Mouse (Mus musculus) midbrain, embryonic 12.5 days (tissue): ENCODE measurements around the gene Rab3il1. TPM values are rescaled to one million over a fixed set of nuclear protein-coding genes. Genes with fewer than 3 reads are reported as not detected.

Experiments
- ATAC-seq: fragments of 200-750 bp; cut with Nextera tagmentation; 2 replicates; pipeline ENCODE4 v1.8.0; 2017; ENCODE audit warnings: low read depth, moderate TSS enrichment, moderate library complexity; ENCODE audit not compliant: low FRiP score
- H3K27ac ChIP-seq: fragments of 300-500 bp; sonication (generic); replicated peaks from 2 replicates; pipeline ENCODE4 v1.5.1; 2016; ENCODE audit warnings: mild to moderate bottlenecking
- H3K27me3 ChIP-seq: fragments of 300-500 bp; sonication (generic); 2 replicates; pipeline ENCODE4 v1.6.1; 2016; ENCODE audit warnings: mild to moderate bottlenecking
- H3K36me3 ChIP-seq: fragments of 300-500 bp; sonication (generic); 2 replicates; pipeline ENCODE4 v1.6.1; 2016
- H3K4me1 ChIP-seq: fragments of 300-500 bp; sonication (generic); 2 replicates; pipeline ENCODE4 v1.6.1; 2016
- H3K4me2 ChIP-seq: fragments of 300-500 bp; sonication (generic); replicated peaks from 2 replicates; pipeline ENCODE4 v1.6.1; 2016; ENCODE audit warnings: mild to moderate bottlenecking, moderate library complexity
- H3K4me3 ChIP-seq: fragments of 300-500 bp; sonication (generic); 2 replicates; pipeline ENCODE4 v1.5.1; 2016; ENCODE audit warnings: mild to moderate bottlenecking
- H3K9ac ChIP-seq: fragments of 300-500 bp; sonication (generic); replicated peaks from 2 replicates; pipeline ENCODE4 v1.6.1; 2016; ENCODE audit warnings: mild to moderate bottlenecking, moderate library complexity
- H3K9me3 ChIP-seq: fragments of 300-500 bp; sonication (generic); 2 replicates; pipeline ENCODE4 v1.6.1; 2016; ENCODE audit warnings: mild to moderate bottlenecking
- WGBS: fragments of 180-500 bp; shearing (Covaris S2); methylation state at CpG from one replicate; pipeline ENCODE4 v1.1.7; 2016; 5-methylcytosine and 5-hydroxymethylcytosine counted together
- polyA plus RNA-seq: library from polyadenylated mRNA; unstranded; fragments of >200 nt; fragmentation: Nextera tagmentation; extraction: Ambion mirVana; gene quantifications from 2 replicates; pipeline ENCODE4 v1.2.1, GENCODE M21; 2016

Gene Rab3il1
- polyA plus RNA-seq, 1 experiment from 2014 or later = 34.2 TPM

DNA sequence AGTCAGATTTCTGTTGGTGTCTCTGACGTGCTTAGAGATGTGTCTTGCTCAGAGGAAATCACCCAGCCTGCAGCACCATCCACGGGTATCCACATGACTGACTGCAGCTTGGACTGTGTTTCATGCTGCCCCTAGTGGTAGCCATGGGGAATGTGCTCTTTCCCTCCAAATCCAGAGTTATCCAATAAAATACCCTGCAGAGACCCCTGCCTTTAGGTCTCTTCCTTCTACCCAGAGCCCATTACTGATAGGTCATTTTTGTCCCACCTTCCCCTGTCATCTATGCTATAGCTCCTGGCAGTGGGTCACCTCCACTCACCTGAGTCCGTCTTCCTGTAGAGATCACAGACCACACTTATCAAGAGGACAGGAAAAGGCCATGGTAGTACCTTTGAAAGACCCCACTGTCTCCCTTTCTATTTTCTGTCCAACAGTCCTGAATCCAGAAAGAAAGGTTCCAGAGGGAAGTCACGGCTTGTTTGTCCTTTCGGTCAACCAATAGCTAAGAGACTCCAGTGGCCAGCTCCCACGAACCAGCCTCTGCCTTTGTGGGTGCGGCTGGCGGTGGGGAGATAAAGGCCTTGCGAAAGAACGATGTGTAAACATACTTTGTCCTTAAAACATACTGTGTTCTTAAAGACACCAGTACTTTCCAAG, 58.6 kb downstream of the Rab3il1 start:
- Histone ChIP-seq H3K4me2 (no peak overlapping the region), H3K9ac (no peak overlapping the region), H3K9me3 (no peaks in the 10 kb centered on the region), H3K27me3 (no peaks in the 10 kb centered on the region; the same call in 1 of the 2 replicates), H3K36me3 (peaks cover 43% of the 10 kb centered on the region), H3K4me3 (no peak overlapping the region), H3K4me1 (peaks cover 7% of the 10 kb centered on the region; the same call in 1 of the 2 replicates), H3K27ac (peak overlapping the region; percentile 69)
- 63% methylated on average over 10 of the region's 10 CpGs for WGBS
- ATAC-seq = peak; percentile 52

GRCm38 (mm10) chr19:10060783-10061590, 59.5 kb downstream of the Rab3il1 start:
- 58% methylated on average over 8 of the region's 8 CpGs for WGBS
- Histone ChIP-seq H3K9me3 (no peaks in the 10 kb centered on the region), H3K4me1 (peaks cover 7% of the 10 kb centered on the region; the same call in 1 of the 2 replicates), H3K36me3 (peaks cover 53% of the 10 kb centered on the region), H3K4me3 (no peak overlapping the region), H3K27ac (peak overlapping the region; percentile 69), H3K27me3 (no peaks in the 10 kb centered on the region; the same call in 1 of the 2 replicates), H3K9ac (no peak overlapping the region), H3K4me2 (no peak overlapping the region)
- no peak for ATAC-seq

GRCm38 (mm10) chr19:10061624-10062023, 60.2 kb downstream of the Rab3il1 start:
- no peak for ATAC-seq
- 88% methylated on average over 2 of the region's 2 CpGs for WGBS
- H3K4me3 ChIP-seq = no peak overlapping the region
- H3K9ac ChIP-seq = no peak overlapping the region
- peaks cover 7% of the 10 kb centered on the region; the same call in 1 of the 2 replicates for H3K4me1 ChIP-seq
- no peaks in the 10 kb centered on the region; the same call in 1 of the 2 replicates for H3K27me3 ChIP-seq
- peak overlapping the region; percentile 69; the same call in 1 of the 2 replicates for H3K27ac ChIP-seq
- H3K9me3 ChIP-seq = no peaks in the 10 kb centered on the region
- no peak overlapping the region for H3K4me2 ChIP-seq
- H3K36me3 ChIP-seq = peaks cover 59% of the 10 kb centered on the region

DNA sequence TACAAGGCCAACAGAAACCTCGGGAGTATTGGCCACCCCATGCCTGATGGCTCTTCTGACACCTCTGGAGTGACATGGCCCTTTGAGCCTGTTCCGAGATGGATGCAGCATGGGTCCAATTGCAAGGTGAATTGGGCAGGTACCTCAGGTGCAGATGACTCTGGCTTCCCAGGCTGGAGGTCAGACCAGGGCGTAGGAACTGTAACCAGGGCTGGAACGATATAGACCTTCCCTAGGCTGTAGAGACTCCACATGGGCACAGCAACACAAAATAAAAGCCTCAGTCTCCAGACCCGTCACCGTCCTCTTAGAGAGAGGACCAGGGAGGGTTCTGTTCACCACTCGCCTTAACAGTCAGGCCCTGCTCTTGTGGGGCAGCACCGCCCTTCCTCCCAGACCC, 60.8 kb downstream of the Rab3il1 start:
- Histone ChIP-seq H3K9ac (no peak overlapping the region), H3K9me3 (no peaks in the 10 kb centered on the region), H3K4me1 (peaks cover 7% of the 10 kb centered on the region; the same call in 1 of the 2 replicates), H3K36me3 (peaks cover 66% of the 10 kb centered on the region), H3K27me3 (no peaks in the 10 kb centered on the region), H3K4me3 (no peak overlapping the region), H3K4me2 (no peak overlapping the region), H3K27ac (no peak overlapping the region)
- WGBS = 90% methylated on average over 8 of the region's 8 CpGs
- no peak for ATAC-seq

DNA sequence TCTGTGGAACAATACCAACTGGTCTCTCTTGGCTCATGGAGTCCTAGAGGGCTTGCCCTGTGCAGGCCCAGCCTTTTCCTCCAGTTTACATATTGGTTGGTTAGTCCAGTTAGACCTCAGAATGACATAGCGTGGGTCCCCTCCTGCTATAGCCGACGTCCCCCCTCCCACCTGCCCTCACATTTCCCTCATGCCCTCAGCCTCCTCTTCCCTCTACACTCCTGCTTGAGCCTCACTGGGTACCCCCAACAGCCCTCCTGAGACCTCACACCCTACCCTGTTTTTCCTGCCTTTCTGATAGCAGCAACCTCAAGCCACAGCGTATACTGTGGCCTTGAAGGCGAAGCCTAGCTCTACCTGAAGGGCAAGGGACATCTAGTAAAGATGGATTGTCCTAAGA, 61.4 kb downstream of the Rab3il1 start:
- ATAC-seq = no peak
- Histone ChIP-seq H3K4me3 (no peak overlapping the region), H3K9me3 (no peaks in the 10 kb centered on the region), H3K27ac (no peak overlapping the region), H3K27me3 (no peaks in the 10 kb centered on the region), H3K4me1 (peaks cover 7% of the 10 kb centered on the region; the same call in 1 of the 2 replicates), H3K9ac (no peak overlapping the region), H3K36me3 (peaks cover 72% of the 10 kb centered on the region), H3K4me2 (no peak overlapping the region)
- WGBS = 91% methylated on average over 5 of the region's 5 CpGs

DNA sequence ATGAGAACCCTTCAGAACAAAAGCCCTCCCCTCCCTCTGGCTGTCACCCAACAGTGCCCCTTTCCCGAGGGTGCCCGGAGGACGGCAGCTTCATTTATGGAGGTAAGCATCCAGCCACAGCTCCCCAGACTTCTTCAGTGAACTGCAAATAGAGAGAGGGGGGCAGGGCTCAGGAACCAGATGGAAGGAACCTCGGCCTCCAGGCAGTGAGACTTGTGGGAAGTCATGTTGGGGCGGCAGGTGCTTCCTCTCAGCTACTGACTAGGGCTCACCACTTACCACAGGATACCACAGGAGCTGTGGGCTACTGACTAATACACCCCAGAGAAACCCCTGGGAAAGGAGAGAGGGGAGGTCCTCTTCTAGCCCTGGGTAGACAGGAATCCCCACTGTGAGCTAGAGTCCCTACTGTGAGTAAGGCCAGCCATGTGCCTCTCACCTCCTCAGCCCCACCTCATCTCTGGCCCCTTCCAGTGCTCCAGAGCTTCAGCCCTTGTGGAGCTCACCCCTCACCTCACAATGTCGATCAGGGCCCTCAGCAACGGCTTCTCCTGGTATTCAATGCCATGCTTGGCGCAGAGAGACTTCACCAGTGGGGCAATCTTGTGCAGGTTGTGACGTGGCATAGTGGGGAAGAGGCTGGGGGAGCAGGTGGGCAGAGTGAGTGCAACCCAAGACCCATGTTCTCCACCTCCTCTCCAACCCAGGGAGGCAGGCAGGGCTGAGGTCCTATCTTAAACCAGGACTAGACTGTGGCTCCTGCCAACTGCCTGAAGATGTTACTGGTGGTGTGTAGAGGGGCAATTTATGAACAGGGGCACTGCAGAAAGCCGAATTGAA, 62.9 kb downstream of the Rab3il1 start:
- H3K27ac ChIP-seq = no peak overlapping the region
- 88% methylated on average over 10 of the region's 10 CpGs for WGBS
- peaks cover 87% of the 10 kb centered on the region for H3K36me3 ChIP-seq
- no peaks in the 10 kb centered on the region for H3K9me3 ChIP-seq
- H3K27me3 ChIP-seq = no peaks in the 10 kb centered on the region
- H3K4me3 ChIP-seq = no peak overlapping the region
- H3K4me1 ChIP-seq = peaks cover 7% of the 10 kb centered on the region; the same call in 1 of the 2 replicates
- no peak overlapping the region for H3K9ac ChIP-seq
- H3K4me2 ChIP-seq = no peak overlapping the region
- ATAC-seq = no peak

- Histone ChIP-seq H3K4me2 (no peak overlapping the region), H3K4me1 (peaks cover 7% of the 10 kb centered on the region; the same call in 1 of the 2 replicates), H3K36me3 (peaks cover 99% of the 10 kb centered on the region), H3K4me3 (no peak overlapping the region), H3K9me3 (no peaks in the 10 kb centered on the region), H3K9ac (no peak overlapping the region), H3K27me3 (no peaks in the 10 kb centered on the region), H3K27ac (no peak overlapping the region)
- WGBS = 94% methylated on average over 5 of the region's 5 CpGs
- no peak for ATAC-seq
These were observed 64.2 kb downstream of the Rab3il1 start for GRCm38 (mm10) chr19:10065465-10066188.

GRCm38 (mm10) chr19:10066189-10066500, 64.7 kb downstream of the Rab3il1 start:
- no peak overlapping the region for H3K27ac ChIP-seq

GRCm38 (mm10) chr19:10066502-10066901, 65.0 kb downstream of the Rab3il1 start:
- no peak overlapping the region for H3K27ac ChIP-seq
- H3K27me3 ChIP-seq = no peaks in the 10 kb centered on the region
- no peak overlapping the region for H3K4me3 ChIP-seq
- H3K4me1 ChIP-seq = 0 out of 2 replicates have a peak, but pooled peaks cover 2% of the 10 kb centered on the region
- H3K36me3 ChIP-seq = peaks cover 99% of the 10 kb centered on the region
- H3K4me2 ChIP-seq = no peak overlapping the region
- 98% methylated on average over 3 of the region's 3 CpGs for WGBS
- ATAC-seq = no peak
- H3K9me3 ChIP-seq = no peaks in the 10 kb centered on the region
- no peak overlapping the region for H3K9ac ChIP-seq

More at GRCm38 (mm10) chr19:10066189-10066500, 64.7 kb downstream of the Rab3il1 start:
- no peak for ATAC-seq
- Histone ChIP-seq H3K9me3 (no peaks in the 10 kb centered on the region), H3K4me1 (peaks cover 3% of the 10 kb centered on the region; the same call in 1 of the 2 replicates), H3K27me3 (no peaks in the 10 kb centered on the region), H3K9ac (no peak overlapping the region), H3K4me3 (no peak overlapping the region), H3K4me2 (no peak overlapping the region), H3K36me3 (peaks cover 99% of the 10 kb centered on the region)
- WGBS = 93% methylated on average over 4 of the region's 4 CpGs

DNA sequence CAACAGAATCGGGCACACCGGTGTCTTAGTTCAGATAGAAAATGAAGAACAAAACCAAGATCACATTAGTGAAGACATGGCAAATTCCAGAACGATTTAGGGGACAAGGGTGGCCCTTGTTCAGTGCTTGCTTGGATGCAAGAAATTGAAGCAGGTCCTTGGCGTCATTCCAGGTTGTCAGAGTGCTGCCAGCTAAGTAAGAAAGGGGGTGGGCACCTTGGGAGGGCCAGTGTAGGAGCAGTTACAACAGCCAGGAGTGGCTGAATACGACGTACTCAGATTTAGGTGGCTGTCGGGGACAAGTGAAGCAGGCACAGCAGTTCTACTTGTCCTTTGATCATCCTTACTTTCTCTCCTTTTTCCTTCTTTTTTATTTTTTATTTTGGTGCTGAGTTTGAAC, 66.2 kb downstream of the Rab3il1 start:
- ATAC-seq = no peak
- Histone ChIP-seq H3K27ac (no peak overlapping the region), H3K4me2 (no peak overlapping the region), H3K4me1 (0 out of 2 replicates have a peak, but pooled peaks cover 6% of the 10 kb centered on the region), H3K27me3 (no peaks in the 10 kb centered on the region), H3K9me3 (no peaks in the 10 kb centered on the region), H3K36me3 (peaks cover 97% of the 10 kb centered on the region), H3K4me3 (no peak overlapping the region), H3K9ac (no peak overlapping the region)
- WGBS = 84% methylated on average over 7 of the region's 7 CpGs
